Mouse (Mus musculus) embryo, embryonic 9.5 days (tissue): ENCODE measurements around the gene Amhr2.
A peak's percentile ranks its signal among the peaks of the same experiment; 100 is the strongest.

Experiments used
- DNase-seq: peaks from one replicate; pipeline ENCODE4 v3.0.0-alpha.2; 2017; ENCODE audit errors: extremely low spot score

Gene Amhr2

GRCm38 (mm10) chr15:102470605-102471294 lies 25.6 kb downstream of the Amhr2 start:
- DNase-seq, result peak; percentile 91

GRCm38 (mm10) chr15:102471295-102471645 lies 26.1 kb downstream of the Amhr2 start:
- DNase-seq, result no peak

GRCm38 (mm10) chr15:102471727-102472126 lies 26.6 kb downstream of the Amhr2 start:
- DNase-seq, result no peak

GRCm38 (mm10) chr15:102473246-102473645 lies 28.1 kb downstream of the Amhr2 start:
- no peak for DNase-seq

- no peak for DNase-seq
These were observed 29.4 kb downstream of the Amhr2 start for GRCm38 (mm10) chr15:102474520-102474919.

GRCm38 (mm10) chr15:102483136-102483535 lies 38.0 kb downstream of the Amhr2 start:
- no peak for DNase-seq

- DNase-seq, result no peak
These were observed 40.7 kb downstream of the Amhr2 start for GRCm38 (mm10) chr15:102485853-102486252.

- DNase-seq, result no peak
These were observed 42.5 kb downstream of the Amhr2 start for GRCm38 (mm10) chr15:102487664-102488063.

- no peak for DNase-seq
These were observed 53.2 kb downstream of the Amhr2 start for GRCm38 (mm10) chr15:102498322-102498721.

GRCm38 (mm10) chr15:102499370-102499769 lies 54.2 kb downstream of the Amhr2 start:
- DNase-seq, result no peak

GRCm38 (mm10) chr15:102499851-102500250 lies 54.7 kb downstream of the Amhr2 start:
- DNase-seq, result no peak

GRCm38 (mm10) chr15:102500479-102500878 lies 55.3 kb downstream of the Amhr2 start:
- no peak for DNase-seq

- no peak for DNase-seq
These were observed 56.1 kb downstream of the Amhr2 start for GRCm38 (mm10) chr15:102501084-102501814.

GRCm38 (mm10) chr15:102502254-102502840 lies 57.2 kb downstream of the Amhr2 start:
- no peak for DNase-seq

- DNase-seq, result no peak
These were observed 58.3 kb downstream of the Amhr2 start, which contains the start of gene Gm10337 for GRCm38 (mm10) chr15:102503447-102503846. Gene Gm10337, plus strand, starts transcription at chr15:102503722.
